In the genomic region with DNA sequence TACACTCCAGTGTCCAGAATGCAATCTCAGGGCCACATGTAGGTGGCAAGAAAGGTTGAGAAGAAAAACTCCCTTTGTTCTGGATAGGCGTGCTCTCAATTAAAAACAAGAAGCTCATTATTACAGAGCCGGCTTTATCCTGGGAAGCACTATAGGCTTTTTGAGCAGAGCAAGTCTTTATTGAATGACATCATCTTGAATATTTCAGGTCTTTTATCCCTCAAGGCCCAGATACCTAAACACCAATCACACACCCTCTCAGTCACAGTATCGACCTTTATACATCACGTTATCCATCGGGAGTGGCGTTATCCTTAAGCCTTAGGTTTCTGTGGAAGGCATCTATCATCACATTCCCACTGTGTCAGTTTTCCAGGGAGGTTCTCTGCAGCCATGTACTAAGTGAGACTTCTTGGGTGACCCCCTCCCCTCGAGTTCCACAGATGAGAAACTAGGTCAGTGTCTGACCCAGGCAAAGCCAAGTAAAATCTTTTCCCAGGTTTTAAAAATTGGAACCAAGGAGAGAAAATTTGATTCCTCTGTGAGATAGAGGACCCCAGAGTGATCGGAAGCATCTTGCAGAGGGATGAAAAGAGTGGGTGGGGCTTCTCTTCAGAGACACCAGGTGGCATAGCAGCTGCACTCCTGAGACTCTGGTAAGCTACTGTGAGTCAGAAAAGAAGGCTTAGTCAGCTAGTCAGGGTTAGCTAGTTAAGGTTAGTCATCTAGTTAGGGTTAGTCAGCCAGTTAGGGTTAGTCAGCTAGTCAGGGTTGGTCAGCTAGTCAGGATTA, we compare ENCODE assay signal across 15 mouse cellular contexts. TPM values are rescaled to one million over a fixed set of nuclear protein-coding genes. Genes with fewer than 3 reads are reported as not detected.
DNase-seq lines count a peak whose midpoint lies in the region; ATAC-seq and TF ChIP-seq lines count a peak whose summit lies in the region.
"Had no signal": no experiment of that assay in that cellular context is flagged by ENCODE, and none has a peak within 500 bp of the region (broad histone marks: within the 10 kb centered on the region; RNA-seq: fewer than 3 reads in every experiment).

No protein-coding gene starts in this region.

- intact Hi-C loops in heart, postnatal 36 days (cut with DNase I): loop anchor here (10.0 kb wide), 1 partner anchor 111 kb away; no protein-coding TSS in a partner anchor

- no peaks in the 10 kb centered on the region for H3K27me3 ChIP-seq in midbrain, embryonic 11.5 days (ENCODE audit: control insufficient read depth, insufficient read depth, low read length)
- peaks cover 10% of the 10 kb centered on the region for H3K27me3 ChIP-seq in midbrain, embryonic 10.5 days (ENCODE audit: low read depth, poor library complexity, severe bottlenecking)
- 0 out of 2 replicates have a peak, but pooled peaks cover 5% of the 10 kb centered on the region for H3K27me3 ChIP-seq in midbrain, embryonic 14.5 days (ENCODE audit: control insufficient read depth, insufficient read depth, low read length)

- DNase-seq in heart, adult 11 months: peak; percentile 61
- no peak for DNase-seq in heart, postnatal 36 days
- DNase-seq in midbrain, embryonic 11.5 days (ENCODE audit: low spot score, missing footprints): peak; percentile 82
- no peak for DNase-seq in midbrain, embryonic 10.5 days (ENCODE audit: low spot score)
- DNase-seq in R1 (ENCODE audit: low read depth, low spot score): peak; percentile 25
- peak; percentile 18 for DNase-seq in induced T-regulatory cell, adult 2 months (ENCODE audit: low read depth)
- no peak for DNase-seq in lung, adult 2 months
- DNase-seq in midbrain, embryonic 14.5 days: no peak
- DNase-seq: heart, postnatal 4 days; kidney, adult 18-20 months had no signal

- no peak for ATAC-seq in midbrain, embryonic 11.5 days (ENCODE audit: low FRiP score)
- ATAC-seq in midbrain, embryonic 14.5 days (ENCODE audit: low FRiP score, low TSS enrichment): no peak
- ATAC-seq: midbrain, embryonic 13.5 days had no signal

- no peak for TF ChIP-seq CTCF in lung, adult 2 months (IDR thresholded peaks at IDR 0.05; ENCODE audit: insufficient read depth, low read length)

- H3K9ac ChIP-seq in midbrain, embryonic 11.5 days (ENCODE audit: low read length): no peak overlapping the region
- H3K9ac ChIP-seq in midbrain, embryonic 14.5 days (replicated peaks; ENCODE audit: low read length): no peak overlapping the region
- H3K9ac ChIP-seq: lung, embryonic 15.5 days; midbrain, embryonic 13.5 days; neural tube, embryonic 13.5 days had no signal

- H3K4me1 ChIP-seq in midbrain, embryonic 11.5 days (ENCODE audit: control insufficient read depth, insufficient read depth, low read length): no peaks in the 10 kb centered on the region
- H3K4me1 ChIP-seq in midbrain, embryonic 10.5 days: no peaks in the 10 kb centered on the region
- no peaks in the 10 kb centered on the region for H3K4me1 ChIP-seq in lung, adult 2 months (ENCODE audit: control insufficient read depth, insufficient read depth, low read length)
- H3K4me1 ChIP-seq in midbrain, embryonic 14.5 days (ENCODE audit: control insufficient read depth, insufficient read depth, low read length): no peaks in the 10 kb centered on the region
- H3K4me1 ChIP-seq: limb, embryonic 10.5 days; lung, embryonic 15.5 days; neural tube, embryonic 13.5 days had no signal

- H3K9me3 ChIP-seq in midbrain, embryonic 11.5 days (ENCODE audit: control insufficient read depth, low read length): no peaks in the 10 kb centered on the region
- H3K9me3 ChIP-seq in midbrain, embryonic 10.5 days (replicated peaks): 0 out of 2 replicates have a peak, but pooled peaks cover 4% of the 10 kb centered on the region
- H3K9me3 ChIP-seq in midbrain, embryonic 14.5 days (ENCODE audit: control insufficient read depth, low read length): no peaks in the 10 kb centered on the region
- H3K9me3 ChIP-seq: limb, embryonic 10.5 days; lung, embryonic 15.5 days; midbrain, embryonic 13.5 days; neural tube, embryonic 13.5 days had no signal

- H3K36me3 ChIP-seq in midbrain, embryonic 11.5 days (ENCODE audit: control insufficient read depth, insufficient read depth, low read length): no peaks in the 10 kb centered on the region
- H3K36me3 ChIP-seq in midbrain, embryonic 10.5 days: no peaks in the 10 kb centered on the region
- no peaks in the 10 kb centered on the region for H3K36me3 ChIP-seq in midbrain, embryonic 14.5 days (ENCODE audit: control insufficient read depth, insufficient read depth, low read length)
- H3K36me3 ChIP-seq: limb, embryonic 10.5 days; lung, embryonic 15.5 days; midbrain, embryonic 13.5 days; neural tube, embryonic 13.5 days had no signal

- H3K4me2 ChIP-seq in midbrain, embryonic 11.5 days: no peak overlapping the region
- no peak overlapping the region for H3K4me2 ChIP-seq in midbrain, embryonic 14.5 days (ENCODE audit: low read length)
- H3K4me2 ChIP-seq: lung, embryonic 15.5 days; midbrain, embryonic 13.5 days; neural tube, embryonic 13.5 days had no signal

- no peak overlapping the region for H3K27ac ChIP-seq in midbrain, embryonic 11.5 days (ENCODE audit: low read depth, low read length)
- no peak overlapping the region for H3K27ac ChIP-seq in midbrain, embryonic 10.5 days (replicated peaks)
- H3K27ac ChIP-seq in midbrain, embryonic 14.5 days (replicated peaks; ENCODE audit: low read depth, low read length): no peak overlapping the region
- H3K27ac ChIP-seq: limb, embryonic 10.5 days; lung, embryonic 15.5 days; midbrain, embryonic 13.5 days; neural tube, embryonic 13.5 days had no signal

- 65% methylated on average over 8 of the region's 8 CpGs for WGBS in midbrain, embryonic 11.5 days
- 58% methylated on average over 8 of the region's 8 CpGs for WGBS in midbrain, embryonic 10.5 days
- WGBS in lung, adult 2 months: 61% methylated on average over 8 of the region's 8 CpGs
- WGBS in midbrain, embryonic 14.5 days: 52% methylated on average over 8 of the region's 8 CpGs

- no peak overlapping the region for H3K4me3 ChIP-seq in midbrain, embryonic 11.5 days (ENCODE audit: low read depth, low read length)
- H3K4me3 ChIP-seq in midbrain, embryonic 10.5 days: no peak overlapping the region
- no peak overlapping the region for H3K4me3 ChIP-seq in lung, adult 2 months (replicated peaks; ENCODE audit: extremely low read depth, low read depth, low read length)
- no peak overlapping the region for H3K4me3 ChIP-seq in midbrain, embryonic 14.5 days (replicated peaks; ENCODE audit: low read depth, low read length)
- H3K4me3 ChIP-seq: limb, embryonic 10.5 days; lung, embryonic 15.5 days; midbrain, embryonic 13.5 days; neural tube, embryonic 13.5 days had no signal

- no peak for TF ChIP-seq POLR2A in lung, adult 2 months (IDR thresholded peaks at IDR 0.05; ENCODE audit: borderline replicate concordance, extremely low read depth, low read depth, low read length)

RNA-seq across cellular contexts. Expression of a gene that starts 9.0 kb away (rescaled TPM):
- total RNA-seq in heart, postnatal 36 days (2021): under 1 TPM in 1 of 2 experiments, not detected in 1; 0.08 TPM
- 0.03 and 0.21 TPM in 2 replicates for polyA plus RNA-seq in midbrain, embryonic 11.5 days (2014; fragmentation: Nextera tagmentation; extraction: Ambion mirVana)
- polyA plus RNA-seq in midbrain, embryonic 10.5 days (2016; fragmentation: Nextera tagmentation; extraction: Ambion mirVana): 0.12 and 0.26 TPM in 2 replicates
- polyA plus RNA-seq in lung, adult 2 months (2012; rRNA removed): 2.0 and 2.2 TPM in 2 replicates
- 0.09 TPM in 1 of 2 replicates, not detected in the other for polyA plus RNA-seq in midbrain, embryonic 14.5 days (2014; fragmentation: Nextera tagmentation; extraction: Ambion mirVana)
- total RNA-seq: granulocyte monocyte progenitor cell, adult 5-6 weeks had no signal
- polyA plus RNA-seq: midbrain, embryonic 13.5 days; neural tube, embryonic 13.5 days had no signal

RNA-seq across cellular contexts. Expression of a gene that starts 39.4 kb away (rescaled TPM):
- total RNA-seq in heart, postnatal 36 days (2021): 10 to 100 TPM; 29.9 to 32.5 TPM
- 251 and 269 TPM in 2 replicates for polyA plus RNA-seq in midbrain, embryonic 11.5 days (2014; fragmentation: Nextera tagmentation; extraction: Ambion mirVana)
- polyA plus RNA-seq in midbrain, embryonic 10.5 days (2016; fragmentation: Nextera tagmentation; extraction: Ambion mirVana): 251 and 274 TPM in 2 replicates
- polyA plus RNA-seq in lung, adult 2 months (2012; rRNA removed): 32.8 and 46.8 TPM in 2 replicates
- 103 and 171 TPM in 2 replicates for polyA plus RNA-seq in midbrain, embryonic 14.5 days (2014; fragmentation: Nextera tagmentation; extraction: Ambion mirVana)

Comparison
In these comparisons a context has a peak if more than half of its experiments do, and no peak if none do; other contexts are left out.
1. DNase-seq: peak in heart, adult 11 months (single experiment), midbrain, embryonic 11.5 days (single experiment), R1 (single experiment) and induced T-regulatory cell, adult 2 months (single experiment); none in heart, postnatal 36 days (0 of 2), midbrain, embryonic 10.5 days (single experiment), lung, adult 2 months (single experiment) and midbrain, embryonic 14.5 days (single experiment).